Mouse (Mus musculus) forebrain, embryonic 10.5 days (tissue): Measurements from ENCODE around the gene Fads6. TPM values are rescaled to one million over a fixed set of nuclear protein-coding genes. Genes with fewer than 3 reads are reported as not detected.

Experiments used
- DNase-seq: peaks from one replicate; pipeline ENCODE4 v3.0.0-alpha.2; 2017; ENCODE audit warnings: low spot score; ENCODE audit errors: extremely low spot score
- H3K27ac ChIP-seq: fragments of 300-500 bp; sonication (generic); 2 replicates; pipeline ENCODE4 v1.5.1; 2016; ENCODE audit warnings: mild to moderate bottlenecking
- H3K27me3 ChIP-seq: fragments of 300-500 bp; sonication (generic); 2 replicates; pipeline ENCODE4 v1.6.1; 2016; ENCODE audit warnings: mild to moderate bottlenecking; ENCODE audit not compliant: poor library complexity, severe bottlenecking
- H3K36me3 ChIP-seq: fragments of 300-500 bp; sonication (generic); replicated peaks from 2 replicates; pipeline ENCODE4 v1.6.1; 2016; ENCODE audit warnings: mild to moderate bottlenecking, moderate library complexity
- H3K4me1 ChIP-seq: fragments of 300-500 bp; sonication (generic); 2 replicates; pipeline ENCODE4 v1.6.1; 2016
- H3K4me3 ChIP-seq: fragments of 300-500 bp; sonication (generic); 2 replicates; pipeline ENCODE4 v1.5.1; 2016; ENCODE audit warnings: mild to moderate bottlenecking, moderate library complexity
- H3K9me3 ChIP-seq: fragments of 300-500 bp; sonication (generic); 2 replicates; pipeline ENCODE4 v1.6.1; 2016; ENCODE audit warnings: mild to moderate bottlenecking, moderate library complexity
- WGBS: fragments of 180-500 bp; shearing (Covaris S2); methylation state at CpG from one replicate; pipeline ENCODE4 v1.1.7; 2016; 5-methylcytosine and 5-hydroxymethylcytosine counted together
- polyA plus RNA-seq: library from polyadenylated mRNA; unstranded; fragments of >200 nt; fragmentation: Nextera tagmentation; extraction: Ambion mirVana; gene quantifications from 2 replicates; pipeline ENCODE4 v1.2.1, GENCODE M21; 2016

The Fads6 gene
- 0.45 and 0.49 TPM in 2 replicates for polyA plus RNA-seq

GRCm38 (mm10) chr11:115297214-115297826, at the start of gene Fads6:
TSS of gene Fads6 (minus strand) at chr11:115297663.
- Histone ChIP-seq H3K27me3 (peaks cover 43% of the 10 kb centered on the region), H3K27ac (peak within 1 kb of the TSS; percentile 80), H3K36me3 (no peaks in the 10 kb centered on the region), H3K4me3 (peak within 1 kb of the TSS; percentile 56), H3K9me3 (no peaks in the 10 kb centered on the region), H3K4me1 (peaks cover 19% of the 10 kb centered on the region)
- DNase-seq = peak; percentile 61
- WGBS = under 1% methylated on average over 44 of the region's 44 CpGs

- no peak for DNase-seq
- H3K27ac ChIP-seq = no peak overlapping the region
- H3K4me1 ChIP-seq = peaks cover 38% of the 10 kb centered on the region
- H3K27me3 ChIP-seq = peaks cover 68% of the 10 kb centered on the region
- no peaks in the 10 kb centered on the region for H3K36me3 ChIP-seq
- no peaks in the 10 kb centered on the region for H3K9me3 ChIP-seq
- H3K4me3 ChIP-seq = no peak overlapping the region
- 47% methylated on average over 7 of the region's 7 CpGs for WGBS
Measured at GRCm38 (mm10) chr11:115345515-115345914, 48.1 kb upstream of the Fads6 start.

GRCm38 (mm10) chr11:115344967-115345366, 47.5 kb upstream of the Fads6 start:
- no peaks in the 10 kb centered on the region for H3K9me3 ChIP-seq
- H3K27ac ChIP-seq = no peak overlapping the region
- no peak for DNase-seq
- no peaks in the 10 kb centered on the region for H3K36me3 ChIP-seq
- H3K4me1 ChIP-seq = peaks cover 38% of the 10 kb centered on the region
- WGBS = 11% methylated on average over 12 of the region's 12 CpGs
- H3K4me3 ChIP-seq = no peak overlapping the region
- peaks cover 68% of the 10 kb centered on the region for H3K27me3 ChIP-seq

GRCm38 (mm10) chr11:115341866-115342265, 44.4 kb upstream of the Fads6 start:
- WGBS = 72% methylated on average over 6 of the region's 6 CpGs
- Histone ChIP-seq H3K27ac (no peak overlapping the region), H3K36me3 (no peaks in the 10 kb centered on the region), H3K4me1 (peaks cover 25% of the 10 kb centered on the region), H3K9me3 (no peaks in the 10 kb centered on the region), H3K27me3 (peaks cover 72% of the 10 kb centered on the region), H3K4me3 (no peak overlapping the region)
- no peak for DNase-seq

GRCm38 (mm10) chr11:115341246-115341645, 43.8 kb upstream of the Fads6 start:
- Histone ChIP-seq H3K36me3 (no peaks in the 10 kb centered on the region), H3K4me3 (no peak overlapping the region), H3K27me3 (peaks cover 72% of the 10 kb centered on the region), H3K4me1 (peaks cover 20% of the 10 kb centered on the region), H3K9me3 (no peaks in the 10 kb centered on the region), H3K27ac (no peak overlapping the region)
- no peak for DNase-seq
- 88% methylated on average over 2 of the region's 2 CpGs for WGBS

- Histone ChIP-seq H3K9me3 (no peaks in the 10 kb centered on the region), H3K27ac (no peak overlapping the region), H3K4me1 (peaks cover 32% of the 10 kb centered on the region), H3K27me3 (peaks cover 75% of the 10 kb centered on the region), H3K4me3 (no peak overlapping the region), H3K36me3 (no peaks in the 10 kb centered on the region)
- 67% methylated on average over 1 of the region's 1 CpGs for WGBS
- no peak for DNase-seq
Measured at GRCm38 (mm10) chr11:115337826-115338225, 40.4 kb upstream of the Fads6 start.

- Histone ChIP-seq H3K4me1 (peaks cover 35% of the 10 kb centered on the region), H3K27ac (no peak overlapping the region), H3K27me3 (peaks cover 79% of the 10 kb centered on the region), H3K36me3 (no peaks in the 10 kb centered on the region), H3K4me3 (no peak overlapping the region), H3K9me3 (no peaks in the 10 kb centered on the region)
- no peak for DNase-seq
- WGBS = 66% methylated on average over 3 of the region's 3 CpGs
Measured at GRCm38 (mm10) chr11:115337350-115337749, 39.9 kb upstream of the Fads6 start.

- peaks cover 87% of the 10 kb centered on the region for H3K27me3 ChIP-seq
Measured at GRCm38 (mm10) chr11:115336115-115336514, 38.7 kb upstream of the Fads6 start.

GRCm38 (mm10) chr11:115335223-115335622, 37.8 kb upstream of the Fads6 start:
- no peak for DNase-seq
- WGBS = 60% methylated on average over 12 of the region's 12 CpGs
- Histone ChIP-seq H3K36me3 (no peaks in the 10 kb centered on the region), H3K9me3 (no peaks in the 10 kb centered on the region), H3K27ac (no peak overlapping the region), H3K27me3 (peaks cover 88% of the 10 kb centered on the region), H3K4me3 (no peak overlapping the region), H3K4me1 (peaks cover 35% of the 10 kb centered on the region)

More at GRCm38 (mm10) chr11:115336115-115336514, 38.7 kb upstream of the Fads6 start:
- Histone ChIP-seq H3K9me3 (no peaks in the 10 kb centered on the region), H3K36me3 (no peaks in the 10 kb centered on the region), H3K4me3 (no peak overlapping the region), H3K27ac (no peak overlapping the region), H3K4me1 (peaks cover 35% of the 10 kb centered on the region)
- WGBS = 18% methylated on average over 6 of the region's 6 CpGs
- DNase-seq = no peak

GRCm38 (mm10) chr11:115334531-115334930, 37.1 kb upstream of the Fads6 start, which contains the start of gene Otop3:
TSS of gene Otop3 (plus strand) at chr11:115334731.
- DNase-seq = no peak
- WGBS = 3% methylated on average over 29 of the region's 29 CpGs

GRCm38 (mm10) chr11:115329339-115329738, 31.9 kb upstream of the Fads6 start:
- Histone ChIP-seq H3K27me3 (peaks cover 90% of the 10 kb centered on the region), H3K9me3 (no peaks in the 10 kb centered on the region), H3K4me3 (no peak overlapping the region), H3K36me3 (no peaks in the 10 kb centered on the region), H3K4me1 (peaks cover 18% of the 10 kb centered on the region), H3K27ac (no peak overlapping the region)
- DNase-seq = no peak
- WGBS = 75% methylated on average over 15 of the region's 15 CpGs

More at GRCm38 (mm10) chr11:115334531-115334930, 37.1 kb upstream of the Fads6 start, which contains the start of gene Otop3:
- peaks cover 35% of the 10 kb centered on the region for H3K4me1 ChIP-seq
- H3K27me3 ChIP-seq = peaks cover 88% of the 10 kb centered on the region
- peak within 1 kb of the TSS; percentile 44 for H3K4me3 ChIP-seq
- H3K27ac ChIP-seq = no peak within 1 kb of the TSS
- H3K9me3 ChIP-seq = no peaks in the 10 kb centered on the region
- H3K36me3 ChIP-seq = no peaks in the 10 kb centered on the region

GRCm38 (mm10) chr11:115326730-115327129, 29.3 kb upstream of the Fads6 start:
- WGBS = 79% methylated on average over 7 of the region's 7 CpGs
- DNase-seq = no peak
- H3K9me3 ChIP-seq = no peaks in the 10 kb centered on the region

GRCm38 (mm10) chr11:115323354-115323753, 25.9 kb upstream of the Fads6 start:
- WGBS = 30% methylated on average over 32 of the region's 32 CpGs
- H3K9me3 ChIP-seq = no peaks in the 10 kb centered on the region
- H3K36me3 ChIP-seq = no peaks in the 10 kb centered on the region
- no peak overlapping the region; the same call in 1 of the 2 replicates for H3K4me3 ChIP-seq
- peaks cover 94% of the 10 kb centered on the region for H3K27me3 ChIP-seq
- H3K27ac ChIP-seq = no peak overlapping the region
- peaks cover 39% of the 10 kb centered on the region for H3K4me1 ChIP-seq
- DNase-seq = no peak

More at GRCm38 (mm10) chr11:115326730-115327129, 29.3 kb upstream of the Fads6 start:
- H3K36me3 ChIP-seq = no peaks in the 10 kb centered on the region
- H3K4me1 ChIP-seq = peaks cover 18% of the 10 kb centered on the region
- H3K4me3 ChIP-seq = no peak overlapping the region
- peaks cover 90% of the 10 kb centered on the region for H3K27me3 ChIP-seq
- no peak overlapping the region for H3K27ac ChIP-seq
